Mouse (Mus musculus) ES-E14 (cell line): ENCODE results near the gene Cct7. TPM values are rescaled to one million over a fixed set of nuclear protein-coding genes. Genes with fewer than 3 reads are reported as not detected.
"Not testable (repeated sequence)": the region's sequence is repeated elsewhere in the genome, so short reads cannot be mapped to it uniquely, and the experiment has no call there.

Source experiments
- DNase-seq: peaks from one replicate; pipeline ENCODE4 v3.0.0-alpha.2; 2013; ENCODE audit warnings: low read depth, low spot score
- H3K27ac ChIP-seq: 2 replicates; pipeline ENCODE4 v1.5.1; 2012; ENCODE audit warnings: low read depth, mild to moderate bottlenecking, low read length, moderate library complexity, mixed read lengths; ENCODE audit not compliant: poor library complexity, insufficient read depth, severe bottlenecking
- H3K36me3 ChIP-seq: 2 replicates; pipeline ENCODE4 v1.6.1; 2012; ENCODE audit warnings: mild to moderate bottlenecking, low read length, moderate library complexity, mixed read lengths; ENCODE audit not compliant: control insufficient read depth, poor library complexity, insufficient read depth, severe bottlenecking
- H3K4me1 ChIP-seq, 2 experiments: fragments of 150-350 bp in 1 of 2; sonication (generic) in 1 of 2; 2 replicates each; pipeline ENCODE4 v1.6.1; 2012; ENCODE audit warnings: low read length in 2 of 2, mild to moderate bottlenecking in 1 of 2, mixed read lengths in 1 of 2; ENCODE audit not compliant: control insufficient read depth in 2 of 2, insufficient read depth in 2 of 2, poor library complexity in 1 of 2
- H3K4me3 ChIP-seq, 2 experiments: fragments of 150-350 bp in 1 of 2; sonication (generic) in 1 of 2; 2 replicates each; pipeline ENCODE4 v1.5.1; 2012; ENCODE audit warnings: low read length in 2 of 2, low read depth in 1 of 2, mild to moderate bottlenecking in 1 of 2, mixed read lengths in 1 of 2; ENCODE audit not compliant: insufficient read depth in 1 of 2, poor library complexity in 1 of 2, severe bottlenecking in 1 of 2
- H3K9ac ChIP-seq: 2 replicates; pipeline ENCODE4 v1.6.1; 2012; ENCODE audit warnings: low read depth, mild to moderate bottlenecking, low read length, mixed read lengths; ENCODE audit not compliant: poor library complexity, insufficient read depth, severe bottlenecking
- H3K9me3 ChIP-seq: fragments of 150-350 bp; sonication (generic); 2 replicates; pipeline ENCODE4 v1.6.1; 2012; ENCODE audit warnings: low read depth, mild to moderate bottlenecking, low read length; ENCODE audit not compliant: control insufficient read depth, insufficient read depth
- CHD2 ChIP-seq: IDR thresholded peaks from 2 replicates; pipeline ENCODE4 v1.6.1; 2014; ENCODE audit warnings: mild to moderate bottlenecking, low read depth, low read length, inconsistent platforms
- HCFC1 ChIP-seq: IDR thresholded peaks from 2 replicates; pipeline ENCODE4 v1.6.1; 2012; ENCODE audit warnings: low read length, inconsistent platforms, borderline replicate concordance; ENCODE audit not compliant: insufficient read depth
- MAFK ChIP-seq: IDR thresholded peaks from 2 replicates; pipeline ENCODE4 v1.6.1; 2014; ENCODE audit warnings: mild to moderate bottlenecking, low read depth, low read length, inconsistent platforms; ENCODE audit not compliant: insufficient read depth
- ZC3H11A ChIP-seq: IDR thresholded peaks from 2 replicates; pipeline ENCODE4 v1.6.1; 2012; ENCODE audit warnings: low read depth, mild to moderate bottlenecking, inconsistent platforms, low read length, borderline replicate concordance
- ZNF384 ChIP-seq: IDR thresholded peaks from 2 replicates; pipeline ENCODE4 v1.6.1; 2012; ENCODE audit warnings: low read depth, low read length, inconsistent platforms
- in situ Hi-C, 2 experiments: fragments of 600-800 bp; cut with MboI; formaldehyde crosslinking; loops; one replicate each; pipeline ENCODE4 v1.15.1; 2025; ENCODE audit warnings: low sequenced_read_pairs in 2 of 2, inconsistent platforms in 1 of 2; ENCODE audit not compliant: unreplicated experiment in 2 of 2
- total RNA-seq: library from RNA; depleted of rRNA; stranded (reverse); fragments of 300-350 nt; gene quantifications from 2 replicates; pipeline ENCODE4 v1.2.3, GENCODE M21; 2012

Gene Cct7
- total RNA-seq, 1 experiment = 584 TPM

DNA sequence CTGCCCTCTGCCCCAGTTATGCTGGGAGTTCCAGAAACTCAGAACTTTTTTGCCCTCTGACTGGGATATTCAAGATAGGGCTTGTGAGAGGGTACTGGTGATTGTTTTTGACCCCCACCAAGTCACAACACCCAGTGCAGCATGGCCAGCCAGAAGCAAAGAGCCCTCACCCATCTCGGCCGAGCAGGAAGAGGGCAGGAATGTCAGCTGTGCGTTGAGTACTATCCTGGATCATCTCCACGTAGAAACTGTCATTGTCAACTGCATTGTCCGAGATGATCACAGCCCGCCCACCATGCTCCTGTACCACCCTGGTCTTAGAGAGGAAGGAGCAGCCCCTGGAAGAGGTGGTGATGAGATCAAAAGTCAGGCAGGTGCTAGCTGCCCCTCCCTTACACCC, 4.0 kb upstream of the Cct7 start:
- Histone ChIP-seq H3K4me1 (no peaks in the 10 kb centered on the region), H3K36me3 (peaks cover 32% of the 10 kb centered on the region), H3K9me3 (no peaks in the 10 kb centered on the region), H3K9ac (no peak overlapping the region), H3K4me3 (no peak overlapping the region), H3K27ac (no peak overlapping the region)
- in situ Hi-C loops = no loop called here
- DNase-seq = no peak
- TF ChIP-seq ZC3H11A (no peak), CHD2 (no peak), MAFK (no peak), ZNF384 (no peak), HCFC1 (no peak)

GRCm38 (mm10) chr6:85450140-85450539, 1.2 kb upstream of the Cct7 start:
- Histone ChIP-seq H3K36me3 (peaks cover 24% of the 10 kb centered on the region), H3K4me3 (peak overlapping the region in 1 of 2 experiments; percentile 71; a peak in 1 of 4 replicates)
- in situ Hi-C loops, H3K27ac ChIP-seq, H3K9me3 ChIP-seq, H3K4me1 ChIP-seq, H3K9ac ChIP-seq, DNase-seq: not testable (repeated sequence)

DNA sequence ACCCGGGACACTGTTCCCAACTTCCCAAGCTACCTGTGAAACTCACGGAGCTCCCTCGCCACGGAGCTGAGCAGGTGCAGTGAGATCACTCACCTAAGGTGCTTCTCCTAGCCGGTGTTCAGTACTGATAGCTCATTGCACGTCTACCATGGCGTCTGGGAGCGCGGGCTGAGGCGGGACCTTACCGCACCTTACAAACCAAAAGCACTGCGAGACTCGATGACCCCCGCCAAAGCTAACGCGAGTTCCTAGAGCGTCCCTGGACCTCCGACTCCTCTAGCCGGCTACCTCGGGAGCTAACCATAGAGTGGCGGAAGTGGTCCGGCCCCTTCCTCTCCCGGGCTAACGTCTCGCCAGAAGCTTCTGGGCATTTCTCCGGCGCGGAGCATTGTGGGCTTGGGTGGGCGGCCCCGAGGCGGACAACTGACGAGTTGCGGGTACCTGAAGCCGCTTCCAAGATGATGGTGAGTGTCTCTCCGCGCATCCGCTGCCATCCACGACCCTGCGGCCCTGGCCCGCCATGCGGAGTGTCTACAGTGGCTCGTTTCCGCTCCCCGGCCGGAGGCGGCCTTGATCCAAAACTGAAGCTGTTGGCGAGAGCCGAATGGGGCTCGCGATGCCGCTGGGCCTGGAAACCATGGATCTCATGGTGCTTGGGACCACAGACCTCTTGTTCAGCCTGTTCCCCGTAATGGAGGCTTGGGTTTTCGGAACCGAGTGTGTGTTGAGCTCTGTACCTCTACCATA, 523 bp downstream of the Cct7 start, which contains the start of gene Pradc1:
Pradc1 (minus strand) TSS at position 307 of the 747 bp plus-strand sequence.
- DNase-seq = peak; percentile 91
- H3K4me1 ChIP-seq = peaks cover 2 to 5% of the 10 kb centered on the region in 2 experiments; a peak in 2 of 4 replicates
- peaks cover 7% of the 10 kb centered on the region; the same call in 1 of the 2 replicates for H3K36me3 ChIP-seq
- H3K4me3 ChIP-seq = peak within 1 kb of the TSS; percentile 88 to 95
- no peaks in the 10 kb centered on the region for H3K9me3 ChIP-seq
- peak; percentile 83 for TF ChIP-seq HCFC1
- no peak for TF ChIP-seq MAFK
- TF ChIP-seq ZNF384 = no peak
- no peak for TF ChIP-seq CHD2
- no peak for TF ChIP-seq ZC3H11A
- in situ Hi-C loops = no loop called here
- peak within 1 kb of the TSS; percentile 87 for H3K27ac ChIP-seq
- peak within 1 kb of the TSS; percentile 99 for H3K9ac ChIP-seq

- Histone ChIP-seq H3K27ac (peak overlapping the region; percentile 87), H3K4me1 (peaks cover 2 to 5% of the 10 kb centered on the region in 2 experiments; a peak in 2 of 4 replicates), H3K36me3 (peaks cover 5% of the 10 kb centered on the region; the same call in 1 of the 2 replicates), H3K4me3 (peak overlapping the region; percentile 88 to 95), H3K9me3 (no peaks in the 10 kb centered on the region), H3K9ac (peak overlapping the region; percentile 99)
- no peak for TF ChIP-seq HCFC1
- no peak for TF ChIP-seq MAFK
- TF ChIP-seq CHD2 = no peak
- TF ChIP-seq ZNF384 = no peak
- no peak for TF ChIP-seq ZC3H11A
- in situ Hi-C loops = no loop called here
- DNase-seq = no peak
Observed at GRCm38 (mm10) chr6:85452411-85452665, 1.0 kb downstream of the Cct7 start.

GRCm38 (mm10) chr6:85452816-85453215, 1.5 kb downstream of the Cct7 start:
- DNase-seq = no peak
- no peak overlapping the region for H3K27ac ChIP-seq
- peaks cover 2 to 5% of the 10 kb centered on the region in 2 experiments; a peak in 2 of 4 replicates for H3K4me1 ChIP-seq

More at GRCm38 (mm10) chr6:85452816-85453215, 1.5 kb downstream of the Cct7 start:
- H3K9me3 ChIP-seq = no peaks in the 10 kb centered on the region
- in situ Hi-C loops = no loop called here
- TF ChIP-seq ZC3H11A (no peak), CHD2 (no peak), MAFK (no peak), HCFC1 (no peak), ZNF384 (no peak)
- peak overlapping the region; percentile 99 for H3K9ac ChIP-seq
- peak overlapping the region; percentile 88 to 95 for H3K4me3 ChIP-seq
- H3K36me3 ChIP-seq = peaks cover 5% of the 10 kb centered on the region; the same call in 1 of the 2 replicates
